9 mouse cellular contexts compared by ENCODE assay signal in genomic region chr11:82819350-82819749, GRCm38 (mm10). TPM values are rescaled to one million over a fixed set of nuclear protein-coding genes. Genes with fewer than 3 reads are reported as not detected.
DNase-seq lines count a peak whose midpoint lies in the region; ATAC-seq and TF ChIP-seq lines count a peak whose summit lies in the region.
"Had no signal": no experiment of that assay in that cellular context is flagged by ENCODE, and none has a peak within 500 bp of the region (broad histone marks: within the 10 kb centered on the region; RNA-seq: fewer than 3 reads in every experiment).

No protein-coding gene starts in this region.

- no peak for TF ChIP-seq POLR2A in heart, adult 2 months (IDR thresholded peaks at IDR 0.05; ENCODE audit: insufficient read depth, low read depth, low read length)

- H3K27ac ChIP-seq in heart, adult 2 months = no peak overlapping the region
- H3K27ac ChIP-seq in heart, embryonic 10.5 days = no peak overlapping the region
- H3K27ac ChIP-seq in limb, embryonic 10.5 days = no peak overlapping the region
- no peak overlapping the region for H3K27ac ChIP-seq in neural tube, embryonic 11.5 days (ENCODE audit: low read depth, low read length)
- H3K27ac ChIP-seq: embryonic facial prominence, embryonic 12.5 days had no signal

- H3K36me3 ChIP-seq in heart, adult 2 months (ENCODE audit: control insufficient read depth, insufficient read depth, low read length) = no peaks in the 10 kb centered on the region
- H3K36me3 ChIP-seq in heart, embryonic 10.5 days = no peaks in the 10 kb centered on the region
- no peaks in the 10 kb centered on the region for H3K36me3 ChIP-seq in C2C12 (ENCODE audit: control insufficient read depth, insufficient read depth)
- H3K36me3 ChIP-seq in limb, embryonic 10.5 days = no peaks in the 10 kb centered on the region
- no peaks in the 10 kb centered on the region for H3K36me3 ChIP-seq in neural tube, embryonic 11.5 days (ENCODE audit: control insufficient read depth, insufficient read depth, low read length)
- H3K36me3 ChIP-seq: embryonic facial prominence, embryonic 12.5 days had no signal

- WGBS in heart, adult 2 months = 62% methylated on average over 4 of the region's 4 CpGs
- 46% methylated on average over 4 of the region's 4 CpGs for WGBS in heart, embryonic 10.5 days
- WGBS in limb, embryonic 10.5 days = 47% methylated on average over 4 of the region's 4 CpGs
- WGBS in neural tube, embryonic 11.5 days = 56% methylated on average over 4 of the region's 4 CpGs

- no peak overlapping the region for H3ac ChIP-seq in C2C12 (ENCODE audit: control insufficient read depth, insufficient read length, low read depth)

- no peaks in the 10 kb centered on the region for H3K79me3 ChIP-seq in C2C12 (ENCODE audit: low read depth)

- TF ChIP-seq CTCF in heart, adult 2 months (IDR thresholded peaks at IDR 0.05) = peak; percentile 82
- peak; percentile 63 for TF ChIP-seq CTCF in C2C12 (IDR thresholded peaks at IDR 0.05; ENCODE audit: control insufficient read depth, insufficient read depth, insufficient read length)

- intact Hi-C loops in heart, adult 2 months (cut with DNase I) = loop anchor here (2.0 kb wide), 2 partner anchors 51 to 71 kb away; partner anchors contain the start of genes Rad51d and Rffl

- no peaks in the 10 kb centered on the region for H3K4me1 ChIP-seq in heart, adult 2 months (ENCODE audit: control insufficient read depth, insufficient read depth, low read length)
- peaks cover 24% of the 10 kb centered on the region for H3K4me1 ChIP-seq in heart, embryonic 10.5 days
- peaks cover 9% of the 10 kb centered on the region for H3K4me1 ChIP-seq in limb, embryonic 10.5 days
- no peaks in the 10 kb centered on the region for H3K4me1 ChIP-seq in neural tube, embryonic 11.5 days (ENCODE audit: control insufficient read depth, insufficient read depth, low read length)

- no peak overlapping the region for H3K9ac ChIP-seq in heart, adult 2 months (ENCODE audit: low read depth, low read length)
- H3K9ac ChIP-seq in neural tube, embryonic 11.5 days (ENCODE audit: low read length) = no peak overlapping the region
- H3K9ac ChIP-seq: embryonic facial prominence, embryonic 12.5 days had no signal

- H3K4me2 ChIP-seq in neural tube, embryonic 11.5 days (ENCODE audit: low read depth) = no peak overlapping the region
- H3K4me2 ChIP-seq: embryonic facial prominence, embryonic 12.5 days had no signal

- H3K79me2 ChIP-seq in heart, adult 2 months (replicated peaks; ENCODE audit: control insufficient read depth, insufficient read depth, low read length) = no peaks in the 10 kb centered on the region
- no peaks in the 10 kb centered on the region for H3K79me2 ChIP-seq in C2C12 (ENCODE audit: control insufficient read depth, insufficient read depth)

- ATAC-seq in neural tube, embryonic 11.5 days (ENCODE audit: insufficient read depth, low FRiP score, low TSS enrichment) = no peak
- ATAC-seq in activated CD4-positive, CD25-positive, alpha-beta regulatory T cell, adult 4 months = no peak

- no peaks in the 10 kb centered on the region for H3K27me3 ChIP-seq in heart, adult 2 months (ENCODE audit: control insufficient read depth, insufficient read depth, low read length)
- no peaks in the 10 kb centered on the region for H3K27me3 ChIP-seq in heart, embryonic 10.5 days (ENCODE audit: insufficient read depth, poor library complexity, severe bottlenecking)
- H3K27me3 ChIP-seq in C2C12 (ENCODE audit: control insufficient read depth, insufficient read depth, insufficient read length) = no peaks in the 10 kb centered on the region
- no peaks in the 10 kb centered on the region for H3K27me3 ChIP-seq in limb, embryonic 10.5 days (ENCODE audit: low read depth, poor library complexity, severe bottlenecking)
- H3K27me3 ChIP-seq in neural tube, embryonic 11.5 days (ENCODE audit: control insufficient read depth, insufficient read depth, low read length) = no peaks in the 10 kb centered on the region
- H3K27me3 ChIP-seq: embryonic facial prominence, embryonic 12.5 days had no signal

- TF ChIP-seq EP300 in heart, adult 2 months (IDR thresholded peaks at IDR 0.05; ENCODE audit: insufficient read depth, low read depth, low read length) = 0 out of 2 replicates have a peak, but pooled peaks have one; percentile 35

- DNase-seq in heart, adult 2 months = peak; percentile 29 to 66
- no peak for DNase-seq in heart, embryonic 10.5 days (ENCODE audit: low spot score)
- peak; percentile 21 for DNase-seq in adrenal gland, postnatal 25 days
- DNase-seq in gastrocnemius, adult 8-10 months (ENCODE audit: low spot score in 2 of 2) = peak; percentile 53 to 55
- peak; percentile 54 for DNase-seq in limb, embryonic 10.5 days (ENCODE audit: low spot score)
- DNase-seq in neural tube, embryonic 11.5 days (ENCODE audit: low spot score) = peak; percentile 53

- no peak overlapping the region for H3K4me3 ChIP-seq in heart, adult 2 months
- H3K4me3 ChIP-seq in heart, embryonic 10.5 days = no peak overlapping the region
- H3K4me3 ChIP-seq in C2C12 (ENCODE audit: insufficient read depth, poor library complexity, severe bottlenecking) = no peak overlapping the region
- H3K4me3 ChIP-seq in limb, embryonic 10.5 days = no peak overlapping the region
- H3K4me3 ChIP-seq in neural tube, embryonic 11.5 days (ENCODE audit: low read depth, low read length) = no peak overlapping the region
- H3K4me3 ChIP-seq: embryonic facial prominence, embryonic 12.5 days had no signal

- H3K9me3 ChIP-seq in heart, embryonic 10.5 days = no peaks in the 10 kb centered on the region
- H3K9me3 ChIP-seq in limb, embryonic 10.5 days (replicated peaks) = no peaks in the 10 kb centered on the region
- no peaks in the 10 kb centered on the region for H3K9me3 ChIP-seq in neural tube, embryonic 11.5 days (ENCODE audit: control insufficient read depth, low read length)
- H3K9me3 ChIP-seq: embryonic facial prominence, embryonic 12.5 days had no signal

TF ChIP-seq in C2C12, 6 proteins besides CTCF, POLR2A, EP300 and RAD21:
- TF ChIP-seq MAX (IDR thresholded peaks at IDR 0.05) (peak; percentile 60), CEBPB (IDR thresholded peaks at IDR 0.05; ENCODE audit: low read depth) (no peak)

RNA-seq across cellular contexts. Expression of gene Lig3, which starts 38.4 kb away (rescaled TPM):
- 10 to 100 TPM; 14.4 to 20.0 TPM for total RNA-seq in heart, adult 2 months (2021)
- polyA plus RNA-seq in heart, adult 2 months (2012; rRNA removed) = 9.2 and 15.5 TPM in 2 replicates
- 31.8 and 32.4 TPM in 2 replicates for polyA plus RNA-seq in heart, embryonic 10.5 days (2016; fragmentation: Nextera tagmentation; extraction: Ambion mirVana)
- 14.7 TPM for polyA plus RNA-seq in C2C12 (2012; fragmentation: generic; extraction: Trizol)
- 24.5 and 29.2 TPM in 2 replicates for total RNA-seq in adrenal gland, postnatal 25 days (2021)
- total RNA-seq in gastrocnemius, adult 8-10 months (2022) = 10 to 100 TPM; 19.6 to 25.6 (median 21.3) TPM
- polyA plus RNA-seq in limb, embryonic 10.5 days (2016; fragmentation: Nextera tagmentation; extraction: Ambion mirVana) = 46.8 and 47.1 TPM in 2 replicates
- polyA plus RNA-seq in neural tube, embryonic 11.5 days (2014; fragmentation: Nextera tagmentation; extraction: Ambion mirVana) = 50.4 and 52.9 TPM in 2 replicates
- 10 to 100 TPM; 15.5 to 18.6 TPM for polyA plus RNA-seq in activated CD4-positive, CD25-positive, alpha-beta regulatory T cell, adult 4 months (2017; shearing (Covaris generic))

RNA-seq across cellular contexts. Expression of gene Rffl, which starts 51.7 kb away (rescaled TPM):
- total RNA-seq in heart, adult 2 months (2021) = 1 to 10 TPM; 4.0 to 4.3 TPM
- 4.6 and 5.9 TPM in 2 replicates for polyA plus RNA-seq in heart, adult 2 months (2012; rRNA removed)
- polyA plus RNA-seq in heart, embryonic 10.5 days (2016; fragmentation: Nextera tagmentation; extraction: Ambion mirVana) = 7.5 and 7.9 TPM in 2 replicates
- 2.8 TPM for polyA plus RNA-seq in C2C12 (2012; fragmentation: generic; extraction: Trizol)
- 5.9 and 9.4 TPM in 2 replicates for total RNA-seq in adrenal gland, postnatal 25 days (2021)
- 1 to 10 TPM; 7.5 to 9.7 (median 8.8) TPM for total RNA-seq in gastrocnemius, adult 8-10 months (2022)
- 8.6 and 10.6 TPM in 2 replicates for polyA plus RNA-seq in limb, embryonic 10.5 days (2016; fragmentation: Nextera tagmentation; extraction: Ambion mirVana)
- polyA plus RNA-seq in neural tube, embryonic 11.5 days (2014; fragmentation: Nextera tagmentation; extraction: Ambion mirVana) = 10.2 and 11.9 TPM in 2 replicates
- 1 to 10 TPM; 7.9 to 9.4 TPM for polyA plus RNA-seq in activated CD4-positive, CD25-positive, alpha-beta regulatory T cell, adult 4 months (2017; shearing (Covaris generic))

RNA-seq across cellular contexts. Expression of gene Zfp830, which starts 55.2 kb away (rescaled TPM):
- 10 to 100 TPM; 12.8 to 15.1 TPM for total RNA-seq in heart, adult 2 months (2021)
- polyA plus RNA-seq in heart, adult 2 months (2012; rRNA removed) = 4.4 and 5.7 TPM in 2 replicates
- polyA plus RNA-seq in heart, embryonic 10.5 days (2016; fragmentation: Nextera tagmentation; extraction: Ambion mirVana) = 29.6 and 37.3 TPM in 2 replicates
- 8.6 TPM for polyA plus RNA-seq in C2C12 (2012; fragmentation: generic; extraction: Trizol)
- 21.2 and 21.3 TPM in 2 replicates for total RNA-seq in adrenal gland, postnatal 25 days (2021)
- total RNA-seq in gastrocnemius, adult 8-10 months (2022) = 10 to 100 TPM; 12.0 to 14.7 (median 13.7) TPM
- polyA plus RNA-seq in limb, embryonic 10.5 days (2016; fragmentation: Nextera tagmentation; extraction: Ambion mirVana) = 37.4 and 39.8 TPM in 2 replicates
- 34.7 and 38.2 TPM in 2 replicates for polyA plus RNA-seq in neural tube, embryonic 11.5 days (2014; fragmentation: Nextera tagmentation; extraction: Ambion mirVana)
- polyA plus RNA-seq in activated CD4-positive, CD25-positive, alpha-beta regulatory T cell, adult 4 months (2017; shearing (Covaris generic)) = 10 to 100 TPM; 31.2 to 33.4 TPM

RNA-seq across cellular contexts. Expression of gene Cct6b, which starts 55.2 kb away (rescaled TPM):
- under 1 TPM; 0.21 to 0.41 TPM for total RNA-seq in heart, adult 2 months (2021)
- 0.21 TPM in 1 of 2 replicates, not detected in the other for polyA plus RNA-seq in heart, adult 2 months (2012; rRNA removed)
- polyA plus RNA-seq in heart, embryonic 10.5 days (2016; fragmentation: Nextera tagmentation; extraction: Ambion mirVana) = 0.14 and 0.26 TPM in 2 replicates
- polyA plus RNA-seq in C2C12 (2012; fragmentation: generic; extraction: Trizol) = 0.08 TPM
- total RNA-seq in adrenal gland, postnatal 25 days (2021) = 1.4 TPM in 1 of 2 replicates, not detected in the other
- total RNA-seq in gastrocnemius, adult 8-10 months (2022) = under 1 TPM in 3 of 4 experiments, not detected in 1; 0.22 to 0.34 (median 0.32) TPM
- polyA plus RNA-seq in limb, embryonic 10.5 days (2016; fragmentation: Nextera tagmentation; extraction: Ambion mirVana) = 0.16 and 0.23 TPM in 2 replicates
- 0.29 and 0.39 TPM in 2 replicates for polyA plus RNA-seq in neural tube, embryonic 11.5 days (2014; fragmentation: Nextera tagmentation; extraction: Ambion mirVana)
- polyA plus RNA-seq in activated CD4-positive, CD25-positive, alpha-beta regulatory T cell, adult 4 months (2017; shearing (Covaris generic)) = under 1 TPM in 1 of 2 experiments, not detected in 1; 0.67 TPM
